Mouse (Mus musculus): ENCODE data around the gene Nrde2. TPM values are rescaled to one million over a fixed set of nuclear protein-coding genes. Genes with fewer than 3 reads are reported as not detected.
A peak's percentile ranks its signal among the peaks of the same experiment; 100 is the strongest.

The Nrde2 gene
- polyA plus RNA-seq, 1 experiment, result 11.6 TPM

GRCm38 (mm10) chr12:100183970-100184369 is 24.5 kb upstream of the Nrde2 start:
- no peak for TF ChIP-seq CTCF (IDR thresholded peaks at IDR 0.05; ENCODE audit: insufficient read depth, low read length)
- TF ChIP-seq POLR2A (IDR thresholded peaks at IDR 0.05; ENCODE audit: borderline replicate concordance, extremely low read depth, low read depth, low read length), result no peak
- Histone ChIP-seq H3K4me1 (ENCODE audit: control insufficient read depth, insufficient read depth, low read length) (peaks cover 3% of the 10 kb centered on the region; the same call in 1 of the 2 replicates), H3K4me3 (replicated peaks; ENCODE audit: extremely low read depth, low read depth, low read length) (no peak overlapping the region)
- no peak for DNase-seq
- WGBS, result 37% methylated on average over 5 of the region's 5 CpGs

- no peak for TF ChIP-seq POLR2A (IDR thresholded peaks at IDR 0.05; ENCODE audit: borderline replicate concordance, extremely low read depth, low read depth, low read length)
- peak; percentile 5; the same call in 1 of the 2 replicates for TF ChIP-seq CTCF (IDR thresholded peaks at IDR 0.05; ENCODE audit: insufficient read depth, low read length)
- WGBS, result 90% methylated on average over 2 of the region's 2 CpGs
- no peak overlapping the region for H3K4me3 ChIP-seq (replicated peaks; ENCODE audit: extremely low read depth, low read depth, low read length)
These were observed 23.2 kb upstream of the Nrde2 start for GRCm38 (mm10) chr12:100182676-100183075.

GRCm38 (mm10) chr12:100180802-100181201 is 21.3 kb upstream of the Nrde2 start:
- DNase-seq, result no peak
- Histone ChIP-seq H3K4me1 (ENCODE audit: control insufficient read depth, insufficient read depth, low read length) (no peaks in the 10 kb centered on the region), H3K4me3 (replicated peaks; ENCODE audit: extremely low read depth, low read depth, low read length) (no peak overlapping the region)
- TF ChIP-seq POLR2A (IDR thresholded peaks at IDR 0.05; ENCODE audit: borderline replicate concordance, extremely low read depth, low read depth, low read length), result no peak
- no peak for TF ChIP-seq CTCF (IDR thresholded peaks at IDR 0.05; ENCODE audit: insufficient read depth, low read length)
- 83% methylated on average over 13 of the region's 13 CpGs for WGBS

More at GRCm38 (mm10) chr12:100182676-100183075, 23.2 kb upstream of the Nrde2 start:
- no peak for DNase-seq
- peaks cover 3% of the 10 kb centered on the region; the same call in 1 of the 2 replicates for H3K4me1 ChIP-seq (ENCODE audit: control insufficient read depth, insufficient read depth, low read length)

GRCm38 (mm10) chr12:100178898-100179440 is 19.5 kb upstream of the Nrde2 start:
- no peak overlapping the region for H3K4me3 ChIP-seq (replicated peaks; ENCODE audit: extremely low read depth, low read depth, low read length)
- TF ChIP-seq CTCF (IDR thresholded peaks at IDR 0.05; ENCODE audit: insufficient read depth, low read length) (no peak), POLR2A (IDR thresholded peaks at IDR 0.05; ENCODE audit: borderline replicate concordance, extremely low read depth, low read depth, low read length) (no peak)
- 74% methylated on average over 6 of the region's 6 CpGs for WGBS

GRCm38 (mm10) chr12:100176469-100177056 is 17.1 kb upstream of the Nrde2 start:
- WGBS, result 76% methylated on average over 11 of the region's 11 CpGs
- no peak for DNase-seq
- H3K4me3 ChIP-seq (replicated peaks; ENCODE audit: extremely low read depth, low read depth, low read length), result no peak overlapping the region
- no peaks in the 10 kb centered on the region for H3K4me1 ChIP-seq (ENCODE audit: control insufficient read depth, insufficient read depth, low read length)
- TF ChIP-seq POLR2A (IDR thresholded peaks at IDR 0.05; ENCODE audit: borderline replicate concordance, extremely low read depth, low read depth, low read length) (no peak), CTCF (IDR thresholded peaks at IDR 0.05; ENCODE audit: insufficient read depth, low read length) (no peak)

More at GRCm38 (mm10) chr12:100178898-100179440, 19.5 kb upstream of the Nrde2 start:
- H3K4me1 ChIP-seq (ENCODE audit: control insufficient read depth, insufficient read depth, low read length), result no peaks in the 10 kb centered on the region
- no peak for DNase-seq

- TF ChIP-seq CTCF (IDR thresholded peaks at IDR 0.05; ENCODE audit: insufficient read depth, low read length) (no peak), POLR2A (IDR thresholded peaks at IDR 0.05; ENCODE audit: borderline replicate concordance, extremely low read depth, low read depth, low read length) (no peak)
- WGBS, result 44% methylated on average over 7 of the region's 7 CpGs
- no peak overlapping the region for H3K4me3 ChIP-seq (replicated peaks; ENCODE audit: extremely low read depth, low read depth, low read length)
- no peak for DNase-seq
- peaks cover 3% of the 10 kb centered on the region; the same call in 1 of the 2 replicates for H3K4me1 ChIP-seq (ENCODE audit: control insufficient read depth, insufficient read depth, low read length)
These were observed 13.0 kb upstream of the Nrde2 start for GRCm38 (mm10) chr12:100172481-100172880.

GRCm38 (mm10) chr12:100167931-100168871 is 8.7 kb upstream of the Nrde2 start:
- peak; percentile 43 for DNase-seq
- H3K4me3 ChIP-seq (replicated peaks; ENCODE audit: extremely low read depth, low read depth, low read length), result peak overlapping the region; percentile 41
- 8% methylated on average over 28 of the region's 28 CpGs for WGBS
- no peak for TF ChIP-seq CTCF (IDR thresholded peaks at IDR 0.05; ENCODE audit: insufficient read depth, low read length)
- TF ChIP-seq POLR2A (IDR thresholded peaks at IDR 0.05; ENCODE audit: borderline replicate concordance, extremely low read depth, low read depth, low read length), result peak; percentile 34; the same call in 1 of the 2 replicates
- peaks cover 3% of the 10 kb centered on the region; the same call in 1 of the 2 replicates for H3K4me1 ChIP-seq (ENCODE audit: control insufficient read depth, insufficient read depth, low read length)

- DNase-seq, result no peak
- no peak overlapping the region for H3K4me3 ChIP-seq (replicated peaks; ENCODE audit: extremely low read depth, low read depth, low read length)
- no peak for TF ChIP-seq POLR2A (IDR thresholded peaks at IDR 0.05; ENCODE audit: borderline replicate concordance, extremely low read depth, low read depth, low read length)
- no peak for TF ChIP-seq CTCF (IDR thresholded peaks at IDR 0.05; ENCODE audit: insufficient read depth, low read length)
- WGBS, result 78% methylated on average over 1 of the region's 1 CpGs
- peaks cover 3% of the 10 kb centered on the region; the same call in 1 of the 2 replicates for H3K4me1 ChIP-seq (ENCODE audit: control insufficient read depth, insufficient read depth, low read length)
These were observed 8.0 kb upstream of the Nrde2 start for GRCm38 (mm10) chr12:100167502-100167901.

GRCm38 (mm10) chr12:100166939-100167338 is 7.5 kb upstream of the Nrde2 start:
- Histone ChIP-seq H3K4me3 (replicated peaks; ENCODE audit: extremely low read depth, low read depth, low read length) (no peak overlapping the region), H3K4me1 (ENCODE audit: control insufficient read depth, insufficient read depth, low read length) (peaks cover 3% of the 10 kb centered on the region; the same call in 1 of the 2 replicates)
- TF ChIP-seq CTCF (IDR thresholded peaks at IDR 0.05; ENCODE audit: insufficient read depth, low read length) (no peak), POLR2A (IDR thresholded peaks at IDR 0.05; ENCODE audit: borderline replicate concordance, extremely low read depth, low read depth, low read length) (no peak)
- WGBS, result 71% methylated on average over 8 of the region's 8 CpGs
- DNase-seq, result no peak

Data from lung, adult 2 months (tissue).